Mouse (Mus musculus) lung, postnatal 14 days (tissue): ENCODE results near the gene Bend6.
"Not testable (repeated sequence)": the region's sequence is repeated elsewhere in the genome, so short reads cannot be mapped to it uniquely, and the experiment has no call there.

Experiments used
- DNase-seq: peaks from one replicate; pipeline ENCODE4 v3.0.0; 2021

Bend6 gene

DNA sequence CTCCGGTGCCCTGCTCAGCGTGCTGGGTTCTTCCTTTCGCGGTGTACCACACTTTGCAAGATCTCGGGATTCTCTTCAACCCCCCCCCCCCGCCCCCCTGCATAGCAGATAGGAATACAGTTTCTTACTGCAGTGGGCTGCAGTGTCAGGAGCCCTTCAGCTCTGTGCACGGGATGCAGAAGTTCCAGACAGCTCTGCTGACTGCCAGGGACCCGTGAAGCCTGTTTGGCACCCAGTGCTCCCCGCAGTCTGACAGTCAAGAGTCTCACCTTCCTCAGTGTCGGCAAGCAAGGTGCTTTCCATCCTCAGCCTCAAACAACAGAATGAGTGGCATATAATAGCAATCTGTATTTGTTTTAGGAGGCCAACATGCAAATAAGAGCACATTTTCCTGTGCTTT is 1.4 kb downstream of the Bend6 start:
- no peak for DNase-seq

- DNase-seq: no peak
Observed at GRCm38 (mm10) chr1:33903587-33903986, 4.0 kb downstream of the Bend6 start.

DNA sequence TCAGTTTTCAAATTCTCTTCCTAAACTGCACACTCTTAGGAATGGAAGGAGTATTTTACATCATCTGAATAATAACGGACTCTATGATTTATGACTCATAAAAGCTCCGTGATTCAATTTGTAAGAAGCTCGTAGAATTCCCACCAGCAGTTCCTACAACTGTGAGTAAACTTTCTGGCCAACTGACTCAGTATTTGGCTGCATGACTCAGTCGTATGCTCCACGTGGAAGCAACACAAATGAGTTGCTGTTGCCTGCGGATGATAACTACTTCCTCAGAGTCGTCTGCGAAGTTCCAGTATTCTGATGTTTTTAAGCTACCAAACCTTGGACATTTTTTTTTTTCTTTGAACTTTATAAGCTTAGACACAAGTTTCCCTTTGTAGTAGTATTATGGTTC is 7.4 kb downstream of the Bend6 start:
- DNase-seq: no peak

- DNase-seq: no peak
Observed at GRCm38 (mm10) chr1:33898373-33898772, 9.2 kb downstream of the Bend6 start.

GRCm38 (mm10) chr1:33897426-33897825 is 10.2 kb downstream of the Bend6 start:
- no peak for DNase-seq

- DNase-seq: no peak
Observed at GRCm38 (mm10) chr1:33896666-33897065, 10.9 kb downstream of the Bend6 start.

GRCm38 (mm10) chr1:33896116-33896515 is 11.5 kb downstream of the Bend6 start:
- no peak for DNase-seq

DNA sequence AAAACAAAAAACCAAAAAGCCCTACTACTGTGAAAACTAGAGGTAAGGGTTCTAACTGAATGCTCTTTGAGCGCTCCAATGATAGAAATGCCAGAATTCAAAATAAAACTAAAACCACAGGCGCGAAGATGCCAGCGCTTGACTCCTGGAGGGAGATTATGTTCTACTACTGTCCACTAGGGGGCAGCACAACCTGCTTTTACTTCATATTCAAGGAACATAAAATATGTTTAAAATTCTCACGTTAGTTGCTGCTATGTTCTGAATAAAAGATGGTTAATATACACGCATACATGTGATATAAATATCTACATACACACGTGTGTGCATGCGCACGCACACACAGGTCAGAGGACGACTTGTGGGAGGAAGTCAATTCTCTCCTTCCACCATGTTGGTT is 14.8 kb downstream of the Bend6 start:
- DNase-seq: peak; percentile 66

DNA sequence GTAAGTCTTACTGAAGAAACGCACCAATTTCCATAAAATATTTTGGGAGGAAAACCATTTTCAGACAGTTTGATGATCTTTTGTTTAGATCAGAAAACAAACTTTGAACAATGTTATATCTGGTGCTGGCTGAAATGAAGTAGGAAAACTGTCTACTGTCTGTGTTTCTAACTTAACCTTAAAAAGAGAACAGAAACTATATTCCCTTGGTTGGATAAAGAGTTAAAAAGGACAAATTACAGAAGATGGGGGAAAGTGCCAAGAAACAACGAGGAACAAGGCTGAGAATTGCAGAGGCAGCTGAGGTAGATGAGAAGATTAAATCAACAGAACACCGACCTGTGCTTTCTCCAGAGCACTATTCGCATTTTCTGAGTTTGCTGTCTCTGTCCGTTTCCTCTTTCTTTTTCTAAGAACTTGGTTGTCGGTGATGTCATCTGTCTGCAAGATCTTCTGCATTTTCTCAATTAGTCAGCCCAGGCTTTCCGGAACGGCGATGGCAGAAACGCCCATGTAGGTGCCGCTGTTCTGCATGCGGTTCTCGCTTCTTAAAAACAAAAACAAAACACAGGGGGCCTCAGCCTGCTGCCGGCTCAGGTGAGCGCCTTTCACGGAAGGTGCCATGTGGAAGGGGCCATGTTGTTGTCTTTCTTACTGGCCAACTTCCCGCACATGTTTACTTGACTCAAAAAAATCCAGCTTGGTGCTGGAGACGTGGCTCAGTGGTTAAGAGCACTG is 24.3 kb downstream of the Bend6 start:
- DNase-seq: peak; percentile 30

- no peak for DNase-seq
Observed at GRCm38 (mm10) chr1:33878170-33878569, 29.4 kb downstream of the Bend6 start.

- DNase-seq: no peak
Observed at GRCm38 (mm10) chr1:33876416-33876815, 31.2 kb downstream of the Bend6 start.

GRCm38 (mm10) chr1:33875691-33876090 is 31.9 kb downstream of the Bend6 start:
- DNase-seq: peak; percentile 20

DNA sequence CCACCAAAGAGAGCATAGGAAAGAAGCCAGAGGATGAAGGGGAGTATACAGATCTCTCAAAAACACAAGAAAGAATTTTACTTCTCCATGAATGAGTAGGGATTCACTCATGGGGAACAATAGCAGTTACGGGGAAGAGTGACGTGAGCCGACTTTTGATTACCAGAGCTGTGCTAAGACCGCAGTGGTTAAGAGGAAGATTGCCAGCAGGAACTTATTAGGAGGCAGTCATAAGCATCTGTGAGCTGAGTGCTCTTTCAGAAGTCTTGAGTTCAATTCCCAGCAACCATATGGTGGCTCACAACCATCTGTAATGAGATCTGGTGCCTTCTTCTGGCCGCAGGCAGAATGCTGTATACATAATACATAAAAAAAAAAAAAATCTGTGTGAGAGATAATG is 34.1 kb downstream of the Bend6 start:
- DNase-seq: no peak

DNA sequence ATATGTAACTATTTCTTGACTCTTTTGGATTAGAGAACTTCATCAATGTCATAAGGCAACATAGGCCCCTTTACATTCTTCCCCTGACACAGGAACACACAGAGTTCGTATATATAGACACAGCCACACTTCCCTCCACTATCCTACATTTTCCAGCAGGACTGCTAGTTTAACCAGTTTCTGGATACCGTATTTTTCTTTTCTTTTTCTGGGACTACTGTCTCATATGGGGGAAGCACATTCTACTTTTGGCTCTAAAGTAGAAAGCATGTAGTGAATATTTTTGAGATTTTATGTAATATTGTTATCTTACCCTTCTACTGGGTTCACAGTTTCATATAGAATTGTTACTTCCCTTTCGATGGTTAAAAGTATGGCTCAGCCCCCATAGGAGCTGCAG is 38.2 kb downstream of the Bend6 start:
- no peak for DNase-seq

DNA sequence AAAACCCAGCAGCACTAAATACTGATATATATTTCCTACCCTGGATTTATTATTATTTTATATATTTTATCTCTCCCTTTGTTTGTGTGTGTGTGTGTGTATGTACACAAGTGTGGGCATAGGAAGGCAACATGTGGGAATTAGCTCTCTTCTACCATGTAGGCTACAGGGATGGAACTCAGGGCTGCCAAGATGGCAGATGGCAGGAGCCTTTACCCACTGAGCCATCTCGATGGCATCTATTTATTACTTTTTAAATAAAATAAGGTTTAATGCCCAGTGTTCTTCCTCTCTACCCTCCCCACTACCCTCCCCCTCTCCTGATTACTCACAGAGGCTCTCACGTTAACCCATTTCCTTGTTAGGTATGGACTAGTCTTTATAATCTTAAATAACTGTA is 38.6 kb downstream of the Bend6 start:
- DNase-seq: no peak

GRCm38 (mm10) chr1:33846807-33847206 is 60.8 kb downstream of the Bend6 start:
- no peak for DNase-seq

DNA sequence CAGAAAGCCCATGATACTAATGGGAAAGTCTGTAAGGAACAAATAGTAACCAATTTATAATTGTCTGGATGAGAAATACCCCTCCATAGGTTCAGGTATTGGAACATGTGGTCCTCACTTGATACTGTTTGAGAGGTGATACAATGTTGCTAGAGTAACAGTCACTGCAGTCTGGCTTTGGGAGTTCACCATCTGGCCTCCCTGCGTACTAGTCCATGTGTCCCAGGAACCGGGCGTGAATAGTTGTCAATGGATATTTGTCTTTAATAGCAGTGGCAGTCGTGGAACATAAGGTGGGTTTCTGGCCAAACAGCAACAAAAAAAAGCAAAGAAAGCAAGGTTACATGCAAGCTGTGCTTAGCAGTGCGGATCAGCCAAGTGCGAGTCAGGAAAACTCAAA is 63.8 kb downstream of the Bend6 start:
- no peak for DNase-seq

- not testable (repeated sequence) for DNase-seq
Observed at GRCm38 (mm10) chr1:33838952-33839351, 68.7 kb downstream of the Bend6 start.

DNA sequence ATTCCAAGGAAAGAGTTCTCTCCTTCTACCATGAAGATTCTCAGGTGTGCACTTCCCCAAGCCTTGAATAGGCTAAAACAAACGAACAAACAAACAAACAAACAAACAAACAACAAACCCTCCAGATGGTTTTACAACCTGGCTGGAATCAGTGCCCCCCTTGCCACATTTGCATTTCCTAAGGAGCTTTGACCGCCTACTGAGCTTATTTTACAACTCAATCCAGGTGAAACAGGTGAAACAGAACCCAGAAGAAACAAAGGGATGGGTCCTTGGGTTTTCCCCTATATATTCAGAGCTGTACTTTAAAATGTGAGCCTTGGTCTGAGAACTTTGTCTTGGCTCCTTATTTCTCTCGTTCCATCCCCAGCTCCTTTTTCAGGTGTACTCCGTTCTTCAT is 77.0 kb downstream of the Bend6 start:
- DNase-seq: no peak

DNA sequence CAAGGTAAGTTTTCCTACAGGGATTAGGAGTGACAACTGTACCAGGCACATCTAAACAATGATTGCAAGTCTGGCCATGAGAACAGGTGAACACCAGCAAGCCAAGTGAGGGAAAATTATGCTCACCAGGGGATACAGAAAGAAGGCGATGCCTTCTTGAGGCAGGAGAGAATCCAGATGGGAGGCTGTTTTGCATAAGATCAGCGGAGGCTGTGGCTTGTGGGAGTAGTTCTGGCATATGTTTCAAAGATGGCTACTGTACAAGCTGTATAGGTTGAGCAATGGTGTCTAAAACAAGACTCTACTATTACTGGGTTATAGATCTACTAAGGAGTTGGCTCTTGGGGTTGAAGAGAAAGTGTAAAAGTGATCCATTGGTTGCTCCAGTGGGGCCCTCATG is 89.7 kb downstream of the Bend6 start:
- no peak for DNase-seq

DNA sequence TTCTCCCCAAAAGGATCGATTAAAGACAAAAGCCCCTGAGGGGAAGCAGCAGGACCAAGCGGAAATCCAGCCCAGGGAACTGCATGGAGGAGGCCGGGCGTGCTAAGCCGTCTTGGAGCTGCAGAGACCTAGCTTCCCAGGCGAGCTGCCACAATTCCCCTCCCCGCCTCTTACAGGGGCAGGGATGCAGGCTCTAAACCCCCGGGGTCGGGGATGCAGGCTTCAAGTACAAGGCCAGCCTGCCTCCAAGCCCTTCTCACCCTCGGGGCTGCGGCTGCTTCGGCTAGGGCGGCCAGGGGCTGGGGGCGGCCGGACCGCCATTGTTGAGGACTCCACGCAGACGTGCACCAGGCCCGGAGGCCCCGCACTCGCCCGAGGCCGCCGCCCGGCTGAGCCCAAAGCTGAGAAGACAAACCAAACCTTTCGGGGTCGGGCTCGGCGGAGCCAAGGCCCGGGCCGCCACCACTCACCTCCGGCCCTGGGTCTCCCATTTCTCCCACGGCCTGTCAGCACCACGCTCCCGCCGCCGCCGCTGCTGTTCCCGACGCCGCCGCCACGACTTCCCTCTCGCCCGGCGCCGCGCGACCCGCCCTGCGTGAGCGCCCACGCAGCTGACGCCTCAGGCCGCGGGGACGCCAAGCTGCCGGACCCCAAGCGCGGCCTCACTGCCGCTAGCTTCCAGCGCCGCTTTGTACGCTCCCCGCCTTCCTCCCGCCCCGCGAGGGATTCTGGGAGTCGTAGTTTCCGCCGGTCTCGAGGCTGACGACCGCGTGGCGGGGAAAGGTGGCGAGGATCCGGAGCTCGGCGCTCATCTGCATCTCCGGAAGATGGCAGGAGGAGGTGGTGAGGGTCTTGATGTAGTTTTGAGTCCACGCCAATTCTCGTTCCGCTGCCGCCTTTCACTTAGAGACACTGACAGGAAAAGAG is 93.5 kb downstream of the Bend6 start, which contains the start of gene Zfp451:
Zfp451 (minus strand) TSS at position 728 of the 927 bp plus-strand sequence.
- DNase-seq: peak; percentile 90

GRCm38 (mm10) chr1:33813495-33813867 is 94.1 kb downstream of the Bend6 start:
- peak; percentile 4 for DNase-seq

DNA sequence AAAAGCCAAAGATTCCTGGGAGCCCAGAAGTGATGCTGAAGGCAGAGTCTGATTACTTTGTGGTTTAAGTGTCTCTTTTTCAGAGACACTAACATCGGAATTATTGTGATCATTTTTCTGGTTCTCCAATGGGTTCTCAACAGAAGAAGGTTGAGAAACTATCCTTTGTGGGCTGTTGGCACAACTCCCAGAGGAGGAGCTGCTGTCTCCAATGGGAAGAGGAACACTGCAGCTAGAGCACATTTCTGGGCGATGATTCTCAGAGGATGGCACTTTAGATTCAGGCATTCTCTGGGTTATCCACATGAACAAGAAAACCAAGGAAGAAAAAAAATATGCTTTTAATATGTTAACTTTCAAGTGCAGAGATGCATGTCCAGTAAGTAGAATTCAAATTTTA is 104.3 kb downstream of the Bend6 start:
- peak; percentile 5 for DNase-seq
